Mouse (Mus musculus) CD4-positive naive resting alpha-beta T cell, adult 57 days (primary cell): ENCODE measurements around the gene Yy2. TPM values are rescaled to one million over a fixed set of nuclear protein-coding genes. Genes with fewer than 3 reads are reported as not detected.

Source experiments
- total RNA-seq: library from RNA; stranded (reverse); gene quantifications from one replicate; pipeline ENCODE4 v1.2.4, GENCODE M21; 2023

The Yy2 gene
- 0.74 TPM for total RNA-seq

GRCm38 (mm10) chrX:157568840-157569239 is at the start of gene Yy2:
Gene Yy2, minus strand, starts transcription at chrX:157568985.

GRCm38 (mm10) chrX:157598186-157598996 is 29.6 kb upstream of the Yy2 start, which contains the start of gene Mbtps2:
Gene Mbtps2, minus strand, starts transcription at chrX:157598715.

Other genes with a start within 250 kb of the Yy2 start
- gene Phex, start 153.7 kb downstream of the Yy2 start, total RNA-seq, result 0.24 TPM
- gene Sms, start 76.7 kb downstream of the Yy2 start, total RNA-seq, result 42.7 TPM
- gene Mbtps2, start 29.7 kb upstream of the Yy2 start, total RNA-seq, result 13.6 TPM
- not detected for gene Smpx, start 129.9 kb upstream of the Yy2 start, total RNA-seq
- not detected for gene Klhl34, start 249.4 kb upstream of the Yy2 start, total RNA-seq